Mouse (Mus musculus) cerebellum, postnatal 25 days (tissue): ENCODE measurements at regions not wholly inside any gene's neighbourhood (a gene's known extent, or its start where the extent isn't known, plus 50 kb on each side); places are given as distances from the start of the nearest gene placed in this dataset.

Source experiments
- DNase-seq, 2 experiments: peaks; one replicate each; pipeline ENCODE4 v3.0.0; 2021; ENCODE audit warnings: mixed read lengths in 2 of 2

- DNase-seq = no peak
Measured at GRCm38 (mm10) chr15:61766544-61767094, 843.8 kb upstream of the A1bg start.

GRCm38 (mm10) chr15:61753802-61754201 is 831.0 kb upstream of the A1bg start:
- DNase-seq = no peak

GRCm38 (mm10) chr15:61723696-61724095 is 800.9 kb upstream of the A1bg start:
- DNase-seq = peak in 1 of 2 experiments; percentile 18

- no peak for DNase-seq
Measured at GRCm38 (mm10) chr15:61718486-61718885, 795.7 kb upstream of the A1bg start.

- no peak for DNase-seq
Measured at GRCm38 (mm10) chr15:61717216-61717615, 794.4 kb upstream of the A1bg start.

- no peak for DNase-seq
Measured at GRCm38 (mm10) chr15:61713953-61714352, 791.1 kb upstream of the A1bg start.

- no peak for DNase-seq
Measured at GRCm38 (mm10) chr15:61708928-61709327, 786.1 kb upstream of the A1bg start.

- no peak for DNase-seq
Measured at GRCm38 (mm10) chr15:61707952-61708351, 785.1 kb upstream of the A1bg start.

- no peak for DNase-seq
Measured at GRCm38 (mm10) chr15:61692679-61693078, 769.9 kb upstream of the A1bg start.

- DNase-seq = peak; percentile 65 to 66
Measured at GRCm38 (mm10) chr15:61690425-61690824, 767.6 kb upstream of the A1bg start.

GRCm38 (mm10) chr15:61689776-61690397 is 767.1 kb upstream of the A1bg start:
- DNase-seq = peak in 1 of 2 experiments; percentile 8

- DNase-seq = no peak
Measured at GRCm38 (mm10) chr15:61682968-61683367, 760.2 kb upstream of the A1bg start.

GRCm38 (mm10) chr15:61670556-61670955 is 747.7 kb upstream of the A1bg start:
- DNase-seq = no peak

GRCm38 (mm10) chr15:61660581-61660980 is 737.8 kb upstream of the A1bg start:
- DNase-seq = peak; percentile 42 to 57

GRCm38 (mm10) chr15:61656951-61657350 is 734.1 kb upstream of the A1bg start:
- peak in 1 of 2 experiments; percentile 10 for DNase-seq

GRCm38 (mm10) chr15:61654846-61655245 is 732.0 kb upstream of the A1bg start:
- DNase-seq = no peak

- DNase-seq = no peak
Measured at GRCm38 (mm10) chr15:61653853-61654252, 731.0 kb upstream of the A1bg start.

GRCm38 (mm10) chr15:61618638-61619500 is 696.1 kb upstream of the A1bg start:
- no peak for DNase-seq

GRCm38 (mm10) chr15:61610662-61611061 is 687.9 kb upstream of the A1bg start:
- no peak for DNase-seq

- no peak for DNase-seq
Measured at GRCm38 (mm10) chr15:61609656-61610055, 686.8 kb upstream of the A1bg start.

GRCm38 (mm10) chr15:61608301-61608731 is 685.5 kb upstream of the A1bg start:
- DNase-seq = no peak

- peak; percentile 6 to 9 for DNase-seq
Measured at GRCm38 (mm10) chr15:61599734-61600133, 676.9 kb upstream of the A1bg start.

GRCm38 (mm10) chr15:61596318-61596717 is 673.5 kb upstream of the A1bg start:
- DNase-seq = peak; percentile 39 to 66

GRCm38 (mm10) chr15:61588956-61589355 is 666.1 kb upstream of the A1bg start:
- DNase-seq = peak; percentile 24 to 33
